In genomic region chr6:95718031-95718968, GRCm38 (mm10) we compare ENCODE assay signal across 8 mouse cellular contexts. TPM values are rescaled to one million over a fixed set of nuclear protein-coding genes. Genes with fewer than 3 reads are reported as not detected.
DNase-seq lines count a peak whose midpoint lies in the region; ATAC-seq and TF ChIP-seq lines count a peak whose summit lies in the region.

Gene Suclg2 (minus strand): TSS chr6:95718800.

- peaks cover 16% of the 10 kb centered on the region for H3K9me3 ChIP-seq in E14TG2a.4 (ENCODE audit: low read length)
- no peaks in the 10 kb centered on the region for H3K9me3 ChIP-seq in forebrain, embryonic 10.5 days
- H3K9me3 ChIP-seq in heart, embryonic 14.5 days (ENCODE audit: control insufficient read depth, low read length), result no peaks in the 10 kb centered on the region
- no peaks in the 10 kb centered on the region for H3K9me3 ChIP-seq in liver, embryonic 15.5 days (replicated peaks)
- H3K9me3 ChIP-seq in neural tube, embryonic 11.5 days (ENCODE audit: control insufficient read depth, low read length), result no peaks in the 10 kb centered on the region
- no peaks in the 10 kb centered on the region for H3K9me3 ChIP-seq in stomach, postnatal 0 days (ENCODE audit: control insufficient read depth, low read length)

- peak; percentile 67 for DNase-seq in c-Kit-positive CD71-negative TER-119-negative erythroid progenitor cells, embryonic 14.5 days (ENCODE audit: low read depth)
- DNase-seq in forebrain, embryonic 10.5 days (ENCODE audit: extremely low spot score, low spot score), result peak; percentile 89
- peak; percentile 92 for DNase-seq in kidney, postnatal 14 days
- DNase-seq in neural tube, embryonic 11.5 days (ENCODE audit: low spot score), result peak; percentile 91
- DNase-seq in stomach, postnatal 0 days (ENCODE audit: low spot score), result peak; percentile 95

- ATAC-seq in heart, embryonic 14.5 days (ENCODE audit: insufficient number of reproducible peaks, insufficient read depth, low FRiP score, low read depth), result peak; percentile 90
- peak; percentile 93 for ATAC-seq in liver, embryonic 15.5 days (ENCODE audit: insufficient read depth)
- peak; percentile 91 for ATAC-seq in neural tube, embryonic 11.5 days (ENCODE audit: insufficient read depth, low FRiP score, low TSS enrichment)
- ATAC-seq in stomach, postnatal 0 days (ENCODE audit: low FRiP score, low TSS enrichment), result peak; percentile 94

- WGBS in forebrain, embryonic 10.5 days, result under 1% methylated on average over 66 of the region's 74 CpGs
- WGBS in heart, embryonic 14.5 days, result under 1% methylated on average over 62 of the region's 74 CpGs
- under 1% methylated on average over 66 of the region's 74 CpGs for WGBS in liver, embryonic 15.5 days (ENCODE audit: insufficient replicate concordance)
- under 1% methylated on average over 55 of the region's 74 CpGs for WGBS in neural tube, embryonic 11.5 days
- 1% methylated on average over 57 of the region's 74 CpGs for WGBS in stomach, postnatal 0 days

- peaks cover 31% of the 10 kb centered on the region for H3K4me1 ChIP-seq in E14TG2a.4 (replicated peaks; ENCODE audit: low read depth, low read length)
- peaks cover 33% of the 10 kb centered on the region for H3K4me1 ChIP-seq in forebrain, embryonic 10.5 days
- peaks cover 5 to 6% of the 10 kb centered on the region in 2 experiments for H3K4me1 ChIP-seq in heart, embryonic 14.5 days (ENCODE audit: control insufficient read depth in 2 of 2, insufficient read depth in 2 of 2, low read length in 2 of 2)
- peaks cover 41% of the 10 kb centered on the region for H3K4me1 ChIP-seq in liver, embryonic 15.5 days (replicated peaks)
- 0 out of 2 replicates have a peak, but pooled peaks cover 2% of the 10 kb centered on the region for H3K4me1 ChIP-seq in neural tube, embryonic 11.5 days (ENCODE audit: control insufficient read depth, insufficient read depth, low read length)
- H3K4me1 ChIP-seq in stomach, postnatal 0 days (replicated peaks; ENCODE audit: control insufficient read depth, insufficient read depth), result peaks cover 2% of the 10 kb centered on the region; the same call in 1 of the 2 replicates

- no peak for TF ChIP-seq EP300 in stomach, postnatal 0 days (optimal IDR thresholded peaks at IDR 0.05)

- H3K9ac ChIP-seq in heart, embryonic 14.5 days (ENCODE audit: low read length), result peak within 1 kb of the TSS; percentile 92
- H3K9ac ChIP-seq in liver, embryonic 15.5 days, result peak within 1 kb of the TSS; percentile 80
- peak within 1 kb of the TSS; percentile 92 for H3K9ac ChIP-seq in neural tube, embryonic 11.5 days (ENCODE audit: low read length)
- H3K9ac ChIP-seq in stomach, postnatal 0 days (ENCODE audit: low read length), result peak within 1 kb of the TSS; percentile 91

- peak within 1 kb of the TSS; percentile 97 for H3K4me2 ChIP-seq in heart, embryonic 14.5 days (ENCODE audit: low read length)
- H3K4me2 ChIP-seq in liver, embryonic 15.5 days, result peak within 1 kb of the TSS; percentile 94
- peak within 1 kb of the TSS; percentile 92 for H3K4me2 ChIP-seq in neural tube, embryonic 11.5 days (ENCODE audit: low read depth)
- H3K4me2 ChIP-seq in stomach, postnatal 0 days (replicated peaks; ENCODE audit: low read depth), result peak within 1 kb of the TSS; percentile 84

- H3K27ac ChIP-seq in forebrain, embryonic 10.5 days, result peak within 1 kb of the TSS; percentile 99
- peak within 1 kb of the TSS; percentile 9 to 62 for H3K27ac ChIP-seq in heart, embryonic 14.5 days (replicated peaks in 1 of 2; ENCODE audit: control insufficient read depth in 1 of 2, insufficient read depth in 1 of 2, low read depth in 2 of 2, low read length in 2 of 2)
- H3K27ac ChIP-seq in liver, embryonic 15.5 days (replicated peaks), result peak within 1 kb of the TSS; percentile 57; the same call in 1 of the 2 replicates
- H3K27ac ChIP-seq in neural tube, embryonic 11.5 days (ENCODE audit: low read depth, low read length), result no peak within 1 kb of the TSS
- H3K27ac ChIP-seq in stomach, postnatal 0 days (replicated peaks), result peak within 1 kb of the TSS; percentile 87

- H3K4me3 ChIP-seq in E14TG2a.4 (replicated peaks; ENCODE audit: low read length), result peak within 1 kb of the TSS; percentile 91
- peak within 1 kb of the TSS; percentile 89 for H3K4me3 ChIP-seq in forebrain, embryonic 10.5 days
- H3K4me3 ChIP-seq in heart, embryonic 14.5 days (ENCODE audit: control insufficient read depth in 1 of 2, insufficient read depth in 1 of 2, low read depth in 1 of 2, low read length in 2 of 2), result peak within 1 kb of the TSS; percentile 72 to 87
- peak within 1 kb of the TSS; percentile 79 for H3K4me3 ChIP-seq in liver, embryonic 15.5 days (replicated peaks)
- peak within 1 kb of the TSS; percentile 82 for H3K4me3 ChIP-seq in neural tube, embryonic 11.5 days (ENCODE audit: low read depth, low read length)
- H3K4me3 ChIP-seq in stomach, postnatal 0 days (ENCODE audit: low read depth, low read length), result peak within 1 kb of the TSS; percentile 86

- no peaks in the 10 kb centered on the region for H3K27me3 ChIP-seq in E14TG2a.4 (ENCODE audit: insufficient read depth, low read length)
- no peaks in the 10 kb centered on the region for H3K27me3 ChIP-seq in forebrain, embryonic 10.5 days (ENCODE audit: poor library complexity, severe bottlenecking)
- no peaks in the 10 kb centered on the region for H3K27me3 ChIP-seq in heart, embryonic 14.5 days (ENCODE audit: control insufficient read depth, insufficient read depth, low read length)
- no peaks in the 10 kb centered on the region for H3K27me3 ChIP-seq in liver, embryonic 15.5 days
- H3K27me3 ChIP-seq in neural tube, embryonic 11.5 days (ENCODE audit: control insufficient read depth, insufficient read depth, low read length), result no peaks in the 10 kb centered on the region
- H3K27me3 ChIP-seq in stomach, postnatal 0 days (ENCODE audit: control insufficient read depth, insufficient read depth, low read length), result no peaks in the 10 kb centered on the region

- no peak for TF ChIP-seq CTCF in E14TG2a.4 (conservative IDR thresholded peaks at IDR 0.05; ENCODE audit: low read length)
- TF ChIP-seq CTCF in stomach, postnatal 0 days (IDR thresholded peaks at IDR 0.05; ENCODE audit: low read depth), result peak; percentile 50

- H3K36me3 ChIP-seq in E14TG2a.4 (ENCODE audit: insufficient read depth, low read length), result peaks cover 8% of the 10 kb centered on the region
- H3K36me3 ChIP-seq in forebrain, embryonic 10.5 days (replicated peaks), result no peaks in the 10 kb centered on the region
- H3K36me3 ChIP-seq in heart, embryonic 14.5 days (ENCODE audit: control insufficient read depth, insufficient read depth, low read length), result no peaks in the 10 kb centered on the region
- no peaks in the 10 kb centered on the region for H3K36me3 ChIP-seq in liver, embryonic 15.5 days (replicated peaks)
- H3K36me3 ChIP-seq in neural tube, embryonic 11.5 days (ENCODE audit: control insufficient read depth, insufficient read depth, low read length), result no peaks in the 10 kb centered on the region
- no peaks in the 10 kb centered on the region for H3K36me3 ChIP-seq in stomach, postnatal 0 days (ENCODE audit: control insufficient read depth, insufficient read depth, low read length)

RNA-seq across cellular contexts. Expression of gene Suclg2, which starts in this region (rescaled TPM):
- polyA plus RNA-seq in forebrain, embryonic 10.5 days (2016; fragmentation: Nextera tagmentation; extraction: Ambion mirVana), result 63.3 and 63.4 TPM in 2 replicates
- polyA plus RNA-seq in heart, embryonic 14.5 days (2014; fragmentation: Nextera tagmentation; extraction: Ambion mirVana), result 112 and 115 TPM in 2 replicates
- polyA plus RNA-seq in liver, embryonic 15.5 days (2015; fragmentation: Nextera tagmentation; extraction: Ambion mirVana), result 36.5 and 37.6 TPM in 2 replicates
- polyA plus RNA-seq in neural tube, embryonic 11.5 days (2014; fragmentation: Nextera tagmentation; extraction: Ambion mirVana), result 41.7 and 44.1 TPM in 2 replicates
- 67.6 and 72.4 TPM in 2 replicates for polyA plus RNA-seq in stomach, postnatal 0 days (2015; fragmentation: Nextera tagmentation; extraction: Ambion mirVana)
